Comparison of ENCODE assay signal across 8 mouse cellular contexts in genomic region chr13:112801381-112802004, GRCm38 (mm10). TPM values are rescaled to one million over a fixed set of nuclear protein-coding genes. Genes with fewer than 3 reads are reported as not detected.
DNase-seq lines count a peak whose midpoint lies in the region; ATAC-seq and TF ChIP-seq lines count a peak whose summit lies in the region.

No protein-coding gene starts in this region.

- WGBS in embryonic facial prominence, embryonic 15.5 days, result under 1% methylated on average over 23 of the region's 23 CpGs
- under 1% methylated on average over 23 of the region's 23 CpGs for WGBS in midbrain, embryonic 11.5 days
- WGBS in stomach, embryonic 16.5 days, result under 1% methylated on average over 23 of the region's 23 CpGs

- H3K9ac ChIP-seq in embryonic facial prominence, embryonic 15.5 days, result peak overlapping the region; percentile 80
- peak overlapping the region; percentile 81 for H3K9ac ChIP-seq in midbrain, embryonic 11.5 days (ENCODE audit: low read length)
- H3K9ac ChIP-seq in stomach, embryonic 16.5 days (ENCODE audit: low read length), result peak overlapping the region; percentile 92

- H3K27me3 ChIP-seq in G1E (ENCODE audit: insufficient read depth, low read length), result 0 out of 2 replicates have a peak, but pooled peaks cover 2% of the 10 kb centered on the region
- no peaks in the 10 kb centered on the region for H3K27me3 ChIP-seq in embryonic facial prominence, embryonic 15.5 days
- no peaks in the 10 kb centered on the region for H3K27me3 ChIP-seq in midbrain, embryonic 11.5 days (ENCODE audit: control insufficient read depth, insufficient read depth, low read length)
- no peaks in the 10 kb centered on the region for H3K27me3 ChIP-seq in stomach, embryonic 16.5 days (ENCODE audit: control insufficient read depth, insufficient read depth, low read length)

- DNase-seq in gastrocnemius, postnatal 10 days, result peak; percentile 31
- no peak for DNase-seq in gastrocnemius, postnatal 25 days
- DNase-seq in G1E (ENCODE audit: low spot score), result no peak
- DNase-seq in heart, postnatal 4 days, result peak; percentile 46
- peak; percentile 42 to 51 for DNase-seq in left cerebral cortex, postnatal 25 days (ENCODE audit: low spot score in 2 of 2)
- no peak for DNase-seq in midbrain, embryonic 11.5 days (ENCODE audit: low spot score, missing footprints)

- ATAC-seq in G1E (ENCODE audit: extremely low read depth, insufficient number of reproducible peaks, low FRiP score, poor library complexity, severe bottlenecking), result no peak
- peak; percentile 72 for ATAC-seq in embryonic facial prominence, embryonic 15.5 days (ENCODE audit: insufficient number of reproducible peaks, low FRiP score, low TSS enrichment, low read depth)
- peak; percentile 74 for ATAC-seq in midbrain, embryonic 11.5 days (ENCODE audit: low FRiP score)
- ATAC-seq in stomach, embryonic 16.5 days (ENCODE audit: insufficient read depth, low FRiP score), result peak; percentile 39; the same call in 1 of the 2 replicates

- peaks cover 39% of the 10 kb centered on the region for H3K4me1 ChIP-seq in G1E (ENCODE audit: insufficient read depth, low read depth, low read length)
- H3K4me1 ChIP-seq in embryonic facial prominence, embryonic 15.5 days, result peaks cover 13% of the 10 kb centered on the region; the same call in 1 of the 2 replicates
- H3K4me1 ChIP-seq in midbrain, embryonic 11.5 days (ENCODE audit: control insufficient read depth, insufficient read depth, low read length), result peaks cover 3% of the 10 kb centered on the region; the same call in 1 of the 2 replicates
- H3K4me1 ChIP-seq in stomach, embryonic 16.5 days (ENCODE audit: control insufficient read depth, insufficient read depth, low read length), result peaks cover 12% of the 10 kb centered on the region

- 0 out of 2 replicates have a peak, but pooled peaks cover 2% of the 10 kb centered on the region for H3K9me3 ChIP-seq in G1E (replicated peaks)
- H3K9me3 ChIP-seq in embryonic facial prominence, embryonic 15.5 days (replicated peaks), result no peaks in the 10 kb centered on the region
- no peaks in the 10 kb centered on the region for H3K9me3 ChIP-seq in midbrain, embryonic 11.5 days (ENCODE audit: control insufficient read depth, low read length)
- no peaks in the 10 kb centered on the region for H3K9me3 ChIP-seq in stomach, embryonic 16.5 days (replicated peaks; ENCODE audit: control insufficient read depth, low read length)

- H3K36me3 ChIP-seq in G1E (replicated peaks), result peaks cover 11% of the 10 kb centered on the region
- peaks cover 13% of the 10 kb centered on the region for H3K36me3 ChIP-seq in embryonic facial prominence, embryonic 15.5 days
- H3K36me3 ChIP-seq in midbrain, embryonic 11.5 days (ENCODE audit: control insufficient read depth, insufficient read depth, low read length), result no peaks in the 10 kb centered on the region; the same call in 1 of the 2 replicates
- H3K36me3 ChIP-seq in stomach, embryonic 16.5 days (ENCODE audit: control insufficient read depth, insufficient read depth, low read length), result peaks cover 9% of the 10 kb centered on the region

- H3K4me2 ChIP-seq in embryonic facial prominence, embryonic 15.5 days (replicated peaks), result peak overlapping the region; percentile 87
- H3K4me2 ChIP-seq in midbrain, embryonic 11.5 days, result peak overlapping the region; percentile 85
- H3K4me2 ChIP-seq in stomach, embryonic 16.5 days (ENCODE audit: low read depth, low read length), result peak overlapping the region; percentile 55

- no peak for TF ChIP-seq CTCF in G1E (IDR thresholded peaks at IDR 0.05; ENCODE audit: low read depth, low read length)

- intact Hi-C loops in left cerebral cortex, postnatal 25 days (cut with DNase I), result loop anchor here (5.0 kb wide), 1 partner anchor 129 kb away; no protein-coding TSS in a partner anchor

- H3K4me3 ChIP-seq in G1E (ENCODE audit: low read depth, low read length), result peak overlapping the region; percentile 92
- H3K4me3 ChIP-seq in embryonic facial prominence, embryonic 15.5 days (replicated peaks), result peak overlapping the region; percentile 89
- H3K4me3 ChIP-seq in midbrain, embryonic 11.5 days (ENCODE audit: low read depth, low read length), result peak overlapping the region; percentile 76
- H3K4me3 ChIP-seq in stomach, embryonic 16.5 days (replicated peaks; ENCODE audit: low read length), result peak overlapping the region; percentile 90

- H3K27ac ChIP-seq in embryonic facial prominence, embryonic 15.5 days (replicated peaks), result peak overlapping the region; percentile 96
- peak overlapping the region; percentile 84 for H3K27ac ChIP-seq in midbrain, embryonic 11.5 days (ENCODE audit: low read depth, low read length)
- peak overlapping the region; percentile 98 for H3K27ac ChIP-seq in stomach, embryonic 16.5 days (ENCODE audit: low read length)

RNA-seq across cellular contexts. Expression of gene Plpp1, which starts 0.9 kb away (rescaled TPM):
- total RNA-seq in gastrocnemius, postnatal 10 days (2021), result 10 to 100 TPM; 78.3 to 89.9 TPM
- 10 to 100 TPM; 35.9 to 43.0 TPM for total RNA-seq in gastrocnemius, postnatal 25 days (2021)
- total RNA-seq in G1E (2014; fragmentation: Nextera tagmentation), result 12.3 and 19.4 TPM in 2 replicates
- total RNA-seq in G1E (2017), result 1.5 and 2.1 TPM in 2 replicates
- polyA plus RNA-seq in G1E (2012), result 3.4 and 3.5 TPM in 2 replicates
- 68.1 and 71.6 TPM in 2 replicates for polyA plus RNA-seq in embryonic facial prominence, embryonic 15.5 days (2015; fragmentation: Nextera tagmentation; extraction: Ambion mirVana)
- total RNA-seq in heart, postnatal 4 days (2021), result 10 to 100 TPM; 72.2 to 78.2 TPM
- 10 to 100 TPM; 28.5 to 29.4 TPM for total RNA-seq in left cerebral cortex, postnatal 25 days (2021)
- 19.1 and 20.1 TPM in 2 replicates for polyA plus RNA-seq in midbrain, embryonic 11.5 days (2014; fragmentation: Nextera tagmentation; extraction: Ambion mirVana)
- polyA plus RNA-seq in stomach, embryonic 16.5 days (2015; fragmentation: Nextera tagmentation; extraction: Ambion mirVana), result 117 and 120 TPM in 2 replicates

Comparison
In these comparisons a context has a peak if more than half of its experiments do, and no peak if none do; other contexts are left out.
1. DNase-seq: peak in gastrocnemius, postnatal 10 days (single experiment), heart, postnatal 4 days (single experiment) and left cerebral cortex, postnatal 25 days (2 of 2); none in gastrocnemius, postnatal 25 days (single experiment), G1E (single experiment) and midbrain, embryonic 11.5 days (single experiment).
2. Peak in every context shown above with its lines, with median percentiles within 50 percentile points of each other: H3K4me3 ChIP-seq, H3K27ac ChIP-seq, H3K4me2 ChIP-seq and H3K9ac ChIP-seq.